Mouse (Mus musculus) CH12F3 (cell line): Measurements from ENCODE around the gene Abca17.

Experiments
- in situ Hi-C: fragments of 300-500 bp; cut with MboI; formaldehyde crosslinking; loops from 2 replicates; pipeline ENCODE4 v1.14.3; 2020; ENCODE audit warnings: low sequenced_read_pairs

The Abca17 gene

DNA sequence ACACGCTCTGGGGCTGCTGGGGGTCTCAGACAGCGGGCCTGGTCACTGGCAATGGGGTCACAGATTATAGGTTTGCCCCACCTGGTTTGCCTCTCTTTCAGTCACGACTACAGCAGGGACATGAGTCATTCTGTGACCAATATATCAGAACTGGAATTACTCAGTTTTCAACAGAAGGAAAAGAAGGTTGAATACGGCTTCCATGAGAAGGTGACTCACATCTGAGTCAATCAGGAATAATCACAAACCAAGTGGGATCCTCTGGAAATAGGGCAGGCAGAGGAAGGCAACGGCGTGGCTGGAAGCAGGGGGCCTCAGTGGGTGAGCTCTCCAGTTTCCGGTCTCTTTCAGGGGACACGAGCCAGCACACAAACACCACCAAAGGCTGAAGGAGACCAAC lies 106.8 kb downstream of the Abca17 start:
- in situ Hi-C loops = no loop called here

DNA sequence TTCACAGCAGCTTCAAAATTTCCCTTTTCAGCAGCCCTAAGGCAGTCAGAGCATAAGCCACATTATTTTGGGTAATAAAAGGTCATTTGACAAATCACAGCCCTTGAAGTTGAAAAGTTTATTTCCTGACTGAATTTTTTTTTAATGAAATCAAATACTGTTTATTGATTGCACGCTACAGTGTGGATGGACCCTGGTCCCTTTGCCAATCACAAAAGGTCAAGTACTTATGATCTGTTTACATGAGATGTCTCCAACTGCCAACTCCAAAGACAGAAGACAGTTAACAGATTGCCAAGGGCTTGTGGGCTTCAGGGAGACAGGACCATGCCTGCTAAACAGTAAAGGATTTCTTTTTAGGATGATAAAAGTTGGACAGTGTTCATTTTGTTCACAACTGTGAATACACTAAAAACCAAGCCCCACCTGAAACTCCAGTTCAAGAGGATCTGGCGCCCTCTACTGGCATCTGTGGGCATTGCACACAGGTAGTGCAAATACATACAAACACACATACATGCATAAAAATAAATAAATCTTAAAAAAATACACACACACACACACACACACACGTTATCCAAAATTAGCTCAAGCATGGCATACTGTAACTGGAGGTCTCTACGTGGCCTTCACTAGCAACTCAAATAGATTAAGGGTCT lies 107.4 kb downstream of the Abca17 start:
- in situ Hi-C loops = no loop called here

DNA sequence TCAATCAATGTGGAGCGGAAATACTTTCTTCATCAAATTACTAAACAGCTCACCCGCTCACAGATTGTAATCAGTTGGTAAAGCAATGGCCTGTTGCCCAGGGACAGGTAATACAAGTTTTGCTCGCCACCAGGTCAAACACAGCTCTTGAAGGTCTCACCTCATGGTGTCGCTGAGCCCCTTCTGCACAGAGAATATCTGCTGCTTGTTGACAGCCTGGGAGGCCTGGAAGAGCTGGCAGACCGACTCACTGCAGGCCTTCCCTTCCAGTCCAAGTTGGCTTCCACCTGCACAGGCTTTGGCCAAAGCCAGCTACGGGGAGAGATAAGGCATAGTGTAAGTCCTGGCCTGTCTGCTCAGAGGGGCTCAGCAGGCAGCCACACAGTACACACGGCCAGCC lies 113.9 kb downstream of the Abca17 start:
- in situ Hi-C loops = no loop called here

DNA sequence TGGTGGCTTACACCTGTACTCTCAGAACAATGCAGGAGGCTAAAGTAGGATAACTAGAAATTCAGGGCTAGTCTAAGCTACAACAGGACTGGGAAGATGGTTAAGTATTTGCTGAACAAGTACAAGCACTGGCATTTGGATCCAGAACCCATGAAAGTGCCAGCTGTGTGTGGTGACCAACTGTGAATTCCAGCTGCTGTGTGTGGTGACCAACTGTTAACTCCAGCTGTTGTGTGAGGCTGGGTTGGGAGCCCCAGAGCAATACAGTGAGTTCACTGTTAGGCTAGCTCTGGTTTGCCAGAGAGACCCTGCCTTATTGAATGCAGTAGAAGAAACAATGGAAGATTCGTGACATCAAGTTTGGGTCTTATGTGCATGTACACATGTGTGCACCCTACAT lies 114.4 kb downstream of the Abca17 start:
- in situ Hi-C loops = no loop called here

DNA sequence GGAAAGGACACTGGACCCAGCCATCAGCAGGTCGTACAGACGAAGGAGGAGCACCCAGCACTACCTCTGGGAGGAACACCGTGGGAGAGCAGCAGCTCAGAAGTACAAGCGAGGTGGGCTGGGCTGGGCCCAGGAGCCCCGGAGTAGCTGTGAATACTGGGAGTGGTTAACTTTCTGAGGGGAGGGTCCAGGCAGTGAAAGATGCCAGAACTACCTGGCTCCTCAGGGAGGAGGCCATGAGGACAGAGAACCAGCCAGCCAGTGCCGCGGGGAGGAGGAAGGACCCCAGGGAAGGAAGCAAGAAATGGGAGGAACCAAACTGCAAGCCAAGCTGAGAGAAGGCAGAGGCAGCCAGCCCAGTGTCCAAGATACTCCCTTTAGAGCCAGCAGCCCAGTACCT lies 122.9 kb downstream of the Abca17 start:
- in situ Hi-C loops = no loop called here

DNA sequence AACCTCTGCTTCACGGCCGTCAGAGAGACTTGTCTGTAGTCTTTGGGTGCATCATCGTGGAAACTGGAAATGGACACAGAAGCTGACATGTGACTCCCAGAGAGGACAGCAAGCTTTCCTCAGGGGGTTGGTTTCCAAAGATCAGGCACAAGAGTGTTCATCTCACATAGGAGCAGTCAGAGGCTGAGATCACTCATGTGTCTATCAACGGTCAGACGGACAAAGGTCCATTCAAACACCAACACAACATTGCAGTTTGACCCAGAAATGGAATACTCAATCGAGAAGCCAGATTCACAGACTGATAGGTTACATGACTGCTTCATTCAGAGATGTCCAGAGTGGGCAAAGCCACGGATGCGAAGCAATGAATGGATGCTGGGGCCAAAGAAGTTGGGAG lies 124.1 kb downstream of the Abca17 start:
- in situ Hi-C loops = no loop called here

DNA sequence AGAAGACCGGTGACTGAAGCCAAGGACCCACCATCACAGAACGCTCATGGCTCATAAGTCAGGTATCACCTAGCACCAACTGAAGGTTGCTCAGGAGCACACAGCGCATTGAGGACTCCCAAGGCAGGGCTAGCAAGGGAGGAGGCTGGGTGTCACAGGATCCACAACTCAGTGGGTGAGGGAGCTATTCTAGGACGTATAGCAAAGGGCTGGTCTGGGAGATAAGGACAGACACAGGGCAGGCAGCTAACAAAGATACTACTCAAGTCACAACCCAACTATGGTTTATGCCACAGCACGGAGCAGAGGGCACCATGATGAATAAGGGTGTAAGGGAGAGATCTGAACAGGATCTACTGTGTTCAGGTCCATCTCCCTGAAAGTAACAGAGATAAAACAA lies 125.0 kb downstream of the Abca17 start:
- in situ Hi-C loops = no loop called here

DNA sequence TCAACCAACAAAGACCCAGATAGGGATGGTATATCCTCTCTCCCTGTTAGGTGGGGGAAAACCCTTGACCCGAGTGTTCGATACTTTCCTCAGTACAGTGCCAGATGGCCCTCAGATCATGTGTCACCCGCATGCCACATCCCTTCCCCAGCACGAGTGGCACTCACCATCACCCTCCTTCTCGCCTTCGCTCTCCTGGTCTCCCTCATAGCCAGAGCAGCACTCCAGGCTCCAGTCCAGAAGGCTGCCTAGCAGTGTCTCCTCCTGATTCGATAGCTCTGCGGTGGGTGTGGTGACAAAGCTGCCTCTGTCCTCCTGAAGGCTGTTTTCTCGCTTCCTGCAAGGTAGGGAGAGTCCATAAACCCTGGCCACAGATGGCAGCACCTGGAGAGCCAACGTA lies 126.1 kb downstream of the Abca17 start:
- in situ Hi-C loops = no loop called here

DNA sequence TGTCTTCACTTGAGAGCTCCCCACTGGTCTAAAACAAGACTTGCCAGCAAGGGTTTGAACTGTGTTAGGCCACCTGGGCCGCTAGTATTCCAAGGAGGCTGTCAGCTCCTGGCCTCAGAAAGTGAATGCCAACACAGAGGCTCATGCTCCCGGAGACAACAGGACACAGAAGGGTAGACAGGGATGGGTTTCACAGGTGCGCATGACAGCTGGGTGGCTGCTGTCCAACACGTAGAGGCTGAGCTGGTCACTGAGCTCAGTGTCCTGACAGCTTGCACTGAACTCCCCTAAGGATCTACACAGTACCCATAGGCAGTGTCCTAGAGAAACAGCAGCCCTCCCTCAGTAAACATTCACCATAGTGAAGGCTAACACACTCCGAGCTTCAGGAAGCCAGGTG lies 127.4 kb downstream of the Abca17 start:
- in situ Hi-C loops = no loop called here

DNA sequence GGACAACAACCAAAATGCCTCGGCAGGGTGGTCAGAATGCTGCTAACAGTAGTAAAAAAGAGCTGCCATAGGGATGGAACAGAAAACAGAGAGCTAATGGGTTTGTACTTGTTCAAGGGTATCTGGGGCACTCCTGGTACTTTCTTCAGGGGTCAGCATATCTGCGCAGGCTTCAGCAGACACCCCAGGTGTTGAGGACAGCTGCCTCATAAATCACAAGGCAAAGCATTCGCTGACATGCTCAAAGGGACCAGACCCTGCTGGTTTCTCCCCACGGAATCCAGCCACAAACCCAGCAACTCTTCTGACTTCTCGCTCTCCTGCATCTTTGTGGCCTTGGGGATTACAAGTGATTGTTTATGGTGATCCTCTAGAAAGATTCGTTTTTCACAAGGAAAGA lies 128.2 kb downstream of the Abca17 start:
- in situ Hi-C loops = no loop called here

DNA sequence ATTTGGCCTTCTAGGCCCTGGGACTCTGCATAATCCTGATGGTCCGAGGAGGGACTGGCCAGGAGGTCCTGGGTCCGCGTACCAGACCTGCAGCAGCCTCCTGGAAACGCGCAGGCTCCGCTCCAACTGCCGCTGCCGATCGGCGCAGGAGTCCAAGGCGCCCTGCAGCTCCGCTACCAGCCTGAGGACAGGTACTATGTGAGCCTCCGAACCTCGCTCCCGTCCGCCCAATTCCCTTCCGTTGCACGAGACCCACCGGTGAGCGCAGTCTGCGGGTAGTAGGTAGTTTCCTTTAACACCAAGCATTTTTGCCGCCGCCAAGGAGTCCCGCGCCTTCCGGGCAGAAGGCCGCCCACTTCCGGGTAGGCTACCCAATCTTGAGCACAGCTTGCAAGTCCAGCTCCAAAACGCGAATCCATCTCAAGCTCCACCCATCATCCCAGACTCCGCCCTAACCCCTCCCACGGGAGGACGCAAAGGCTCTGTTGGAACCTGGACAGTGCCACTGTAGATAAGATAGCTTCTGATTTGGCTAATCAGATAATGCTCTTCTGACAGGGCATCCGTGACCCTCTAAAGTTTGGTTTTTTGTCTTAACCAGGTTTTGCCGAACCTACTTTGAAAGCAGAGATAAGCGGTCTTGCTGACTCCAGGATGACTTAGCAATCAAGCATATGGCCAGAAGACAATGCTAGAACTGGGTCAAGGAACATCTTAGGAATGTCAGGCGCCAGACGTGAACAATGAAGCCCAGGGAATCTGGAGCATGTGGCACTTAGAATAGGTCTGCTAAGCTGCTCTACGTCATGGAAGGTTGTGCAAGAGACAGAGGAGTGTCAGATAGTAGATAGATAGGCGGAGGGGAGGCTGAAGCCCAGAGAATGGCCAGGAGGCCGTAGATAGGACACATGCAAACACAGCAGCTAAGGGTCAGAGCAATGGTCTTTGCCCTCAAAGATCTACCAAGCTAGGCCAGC lies 130.1 kb downstream of the Abca17 start, which contains the start of gene Tedc2:
Gene Tedc2, minus strand, starts transcription at position 417 of the 977 bp plus-strand sequence.
- in situ Hi-C loops = no loop called here

DNA sequence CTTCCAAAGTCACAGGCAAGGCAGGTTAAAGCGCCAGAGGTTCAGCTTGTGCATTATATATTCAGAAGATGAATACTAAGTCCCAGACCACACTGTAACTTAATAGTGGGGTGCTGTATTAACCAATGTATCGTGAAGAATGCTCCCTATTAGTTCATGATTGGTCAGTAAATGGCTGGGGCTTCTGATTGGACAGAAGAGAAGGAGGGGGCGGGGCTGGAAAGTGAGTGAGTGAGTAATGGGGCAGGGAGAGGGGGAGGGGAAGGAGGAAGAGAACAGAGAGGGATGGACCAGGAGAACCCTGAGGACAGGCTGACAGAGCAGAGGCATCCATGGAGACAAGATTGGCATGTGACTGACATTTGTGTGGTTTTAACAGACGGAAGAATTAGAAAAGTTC lies 134.0 kb downstream of the Abca17 start:
- in situ Hi-C loops = no loop called here
